Mouse (Mus musculus) heart, postnatal 0 days (tissue): ENCODE measurements around the gene Zeb2.

Source experiments
- CTCF ChIP-seq: IDR thresholded peaks from 2 replicates; pipeline ENCODE4 v1.5.1; 2016; ENCODE audit warnings: antibody characterized with exemption, control low read depth, low read depth
- EP300 ChIP-seq: IDR thresholded peaks from 2 replicates; pipeline ENCODE4 v1.6.1; 2016; ENCODE audit warnings: antibody characterized with exemption, low read depth

DNA sequence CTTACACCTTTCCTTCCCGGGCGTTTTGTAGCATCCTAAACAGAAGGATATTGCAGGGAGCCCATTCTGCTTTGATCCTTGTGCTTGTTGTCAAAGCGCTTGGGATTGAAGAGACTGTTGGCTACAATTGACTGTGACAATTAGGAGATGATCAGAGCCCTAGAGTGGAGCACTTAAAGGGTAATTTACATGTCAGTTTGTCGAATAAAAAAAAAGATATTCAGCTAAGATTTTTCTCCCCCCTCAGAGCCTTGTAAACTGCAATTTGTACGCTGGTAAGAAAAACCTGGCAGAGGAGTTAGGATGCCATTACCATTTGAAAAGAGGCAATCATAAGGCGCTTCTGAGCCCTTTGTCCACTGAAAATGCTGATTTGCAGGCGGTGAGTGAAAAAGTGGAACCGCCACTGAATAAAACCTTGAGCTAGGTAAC is 41.2 kb upstream of the Zeb2 start:
- TF ChIP-seq CTCF (no peak), EP300 (no peak)
